ENCODE assay signal across 1 mouse cellular context in genomic region chr6:83317108-83317741, GRCm38 (mm10).
A peak's percentile ranks its signal among the peaks of the same experiment; 100 is the strongest.
TF ChIP-seq lines count a peak whose summit lies in the region.

No protein-coding gene starts in this region.

TF ChIP-seq in MEL, 35 proteins besides CTCF, POLR2A, EP300 and RAD21 (continued from another document):
- peak; percentile 88 for TF ChIP-seq POLR2AphosphoS2 (IDR thresholded peaks at IDR 0.05; ENCODE audit: low read length)
- TF ChIP-seq ZC3H11A (IDR thresholded peaks at IDR 0.05; ENCODE audit: low read depth, low read length): no peak
- TF ChIP-seq ZMIZ1 (IDR thresholded peaks at IDR 0.05; ENCODE audit: low read depth, low read length): peak; percentile 92
- TF ChIP-seq KAT2A (conservative IDR thresholded peaks at IDR 0.05; ENCODE audit: low read depth, low read length): peak; percentile 44; the same call in 1 of the 2 replicates
- TF ChIP-seq MYC (IDR thresholded peaks at IDR 0.05; ENCODE audit: low read depth, low read length): peak; percentile 84
- TF ChIP-seq MEF2A (IDR thresholded peaks at IDR 0.05; ENCODE audit: extremely low read depth, insufficient replicate concordance, low read depth, low read length, poor library complexity, severe bottlenecking): no peak
- peak; percentile 65 for TF ChIP-seq SIN3A (IDR thresholded peaks at IDR 0.05; ENCODE audit: low read length)
